Comparison of ENCODE assay signal across 10 mouse cellular contexts in genomic region chr13:83733991-83734610, GRCm38 (mm10).
DNase-seq lines count a peak whose midpoint lies in the region; ATAC-seq and TF ChIP-seq lines count a peak whose summit lies in the region.
"Had no signal": no experiment of that assay in that cellular context is flagged by ENCODE, and none has a peak within 500 bp of the region (broad histone marks: within the 10 kb centered on the region; RNA-seq: fewer than 3 reads in every experiment).

No protein-coding gene starts in this region.

- no peak for ATAC-seq in embryonic facial prominence, embryonic 14.5 days (ENCODE audit: low read depth)
- no peak for ATAC-seq in hindbrain, embryonic 16.5 days
- ATAC-seq in neural tube, embryonic 14.5 days (ENCODE audit: low read depth): no peak

- TF ChIP-seq CTCF in layer of hippocampus, adult 2 months (conservative IDR thresholded peaks at IDR 0.05): no peak

- no peak for DNase-seq in layer of hippocampus, adult 2 months (ENCODE audit: low spot score in 2 of 2)
- no peak for DNase-seq in layer of hippocampus, postnatal 10 days (ENCODE audit: low spot score in 2 of 2)
- no peak for DNase-seq in embryonic facial prominence, embryonic 14.5 days (ENCODE audit: low spot score)
- DNase-seq in MN1 (ENCODE audit: low spot score): no peak
- DNase-seq in thymus, postnatal 0 days (ENCODE audit: low spot score): no peak
- DNase-seq: right cerebral cortex, adult 18-20 months; thymus, postnatal 36 days had no signal

- H3K4me2 ChIP-seq in embryonic facial prominence, embryonic 14.5 days (ENCODE audit: low read depth, low read length): peak overlapping the region; percentile 31
- peak overlapping the region; percentile 75 for H3K4me2 ChIP-seq in hindbrain, embryonic 16.5 days (ENCODE audit: low read length)
- peak overlapping the region; percentile 81 for H3K4me2 ChIP-seq in neural tube, embryonic 14.5 days (ENCODE audit: low read depth, low read length)

- peak overlapping the region; percentile 100 for H3K27ac ChIP-seq in layer of hippocampus, adult 2 months
- H3K27ac ChIP-seq in embryonic facial prominence, embryonic 14.5 days (replicated peaks; ENCODE audit: low read depth, low read length): no peak overlapping the region; the same call in 1 of the 2 replicates
- peak overlapping the region; percentile 100 for H3K27ac ChIP-seq in hindbrain, embryonic 16.5 days (ENCODE audit: low read depth, low read length)
- H3K27ac ChIP-seq in neural tube, embryonic 14.5 days (ENCODE audit: low read depth, low read length): peak overlapping the region; percentile 100
- H3K27ac ChIP-seq: liver, embryonic 15.5 days had no signal

- H3K9ac ChIP-seq in embryonic facial prominence, embryonic 14.5 days (ENCODE audit: low read depth, low read length): no peak overlapping the region
- peak overlapping the region; percentile 99 for H3K9ac ChIP-seq in hindbrain, embryonic 16.5 days (ENCODE audit: low read depth, low read length)
- peak overlapping the region; percentile 100 for H3K9ac ChIP-seq in neural tube, embryonic 14.5 days (replicated peaks; ENCODE audit: low read depth, low read length)
- H3K9ac ChIP-seq: liver, embryonic 15.5 days had no signal

- H3K9me3 ChIP-seq in embryonic facial prominence, embryonic 14.5 days (ENCODE audit: control insufficient read depth, low read length): no peaks in the 10 kb centered on the region
- H3K9me3 ChIP-seq in hindbrain, embryonic 16.5 days (ENCODE audit: control insufficient read depth, low read length): no peaks in the 10 kb centered on the region
- no peaks in the 10 kb centered on the region for H3K9me3 ChIP-seq in neural tube, embryonic 14.5 days (ENCODE audit: control insufficient read depth, low read length)
- H3K9me3 ChIP-seq: liver, embryonic 15.5 days had no signal

- H3K4me1 ChIP-seq in embryonic facial prominence, embryonic 14.5 days (ENCODE audit: control insufficient read depth, insufficient read depth, low read length): 0 out of 2 replicates have a peak, but pooled peaks cover 3% of the 10 kb centered on the region
- no peaks in the 10 kb centered on the region for H3K4me1 ChIP-seq in hindbrain, embryonic 16.5 days (ENCODE audit: control insufficient read depth, insufficient read depth, low read depth, low read length)
- H3K4me1 ChIP-seq in neural tube, embryonic 14.5 days (ENCODE audit: control insufficient read depth, insufficient read depth, low read length): no peaks in the 10 kb centered on the region

- H3K27me3 ChIP-seq in embryonic facial prominence, embryonic 14.5 days (replicated peaks; ENCODE audit: control insufficient read depth, insufficient read depth, low read length): peaks cover 90% of the 10 kb centered on the region
- no peaks in the 10 kb centered on the region for H3K27me3 ChIP-seq in hindbrain, embryonic 16.5 days (replicated peaks; ENCODE audit: control insufficient read depth, insufficient read depth, low read length)
- H3K27me3 ChIP-seq in neural tube, embryonic 14.5 days (ENCODE audit: control insufficient read depth, insufficient read depth, low read length): no peaks in the 10 kb centered on the region

- 0% methylated on average over 1 of the region's 1 CpGs for WGBS in embryonic facial prominence, embryonic 14.5 days
- WGBS in hindbrain, embryonic 16.5 days: 2% methylated on average over 1 of the region's 1 CpGs
- WGBS in neural tube, embryonic 14.5 days: 3% methylated on average over 1 of the region's 1 CpGs

- H3K36me3 ChIP-seq in embryonic facial prominence, embryonic 14.5 days (ENCODE audit: control insufficient read depth, insufficient read depth, low read length): no peaks in the 10 kb centered on the region
- no peaks in the 10 kb centered on the region; the same call in 1 of the 2 replicates for H3K36me3 ChIP-seq in hindbrain, embryonic 16.5 days (ENCODE audit: control insufficient read depth, insufficient read depth, low read length)
- peaks cover 21% of the 10 kb centered on the region; the same call in 1 of the 2 replicates for H3K36me3 ChIP-seq in neural tube, embryonic 14.5 days (ENCODE audit: control insufficient read depth, insufficient read depth, low read length)
- H3K36me3 ChIP-seq: liver, embryonic 15.5 days had no signal

- peak overlapping the region; percentile 88 for H3K4me3 ChIP-seq in layer of hippocampus, adult 2 months
- H3K4me3 ChIP-seq in embryonic facial prominence, embryonic 14.5 days (ENCODE audit: low read depth, low read length): peak overlapping the region; percentile 21
- H3K4me3 ChIP-seq in hindbrain, embryonic 16.5 days (ENCODE audit: low read length): peak overlapping the region; percentile 74
- peak overlapping the region; percentile 90 for H3K4me3 ChIP-seq in neural tube, embryonic 14.5 days (ENCODE audit: low read depth, low read length)
- H3K4me3 ChIP-seq: liver, embryonic 15.5 days had no signal

Comparison
In these comparisons a context has a peak if more than half of its experiments do, and no peak if none do; other contexts are left out.
1. H3K4me3 ChIP-seq: peak in every context shown above with its lines; median percentile 90 in neural tube, embryonic 14.5 days; 88 in layer of hippocampus, adult 2 months; 74 in hindbrain, embryonic 16.5 days; 21 in embryonic facial prominence, embryonic 14.5 days.
2. H3K4me2 ChIP-seq: peak in every context shown above with its lines; median percentile 81 in neural tube, embryonic 14.5 days; 75 in hindbrain, embryonic 16.5 days; 31 in embryonic facial prominence, embryonic 14.5 days.